Mouse (Mus musculus): Measurements from ENCODE around the gene Fscb.

- no peak for TF ChIP-seq EP300 (IDR thresholded peaks at IDR 0.05; ENCODE audit: low read depth)
- TF ChIP-seq CTCF (IDR thresholded peaks at IDR 0.05; ENCODE audit: low read depth), result no peak
These were observed 23.2 kb upstream of the Fscb start for GRCm38 (mm10) chr12:64497706-64498105.

All from liver, postnatal 0 days (tissue).